Mouse (Mus musculus) midbrain, embryonic 15.5 days (tissue): ENCODE measurements around the gene Gm21913. TPM values are rescaled to one million over a fixed set of nuclear protein-coding genes. Genes with fewer than 3 reads are reported as not detected.
"Not testable (repeated sequence)": the region's sequence is repeated elsewhere in the genome, so short reads cannot be mapped to it uniquely, and the experiment has no call there.

ENCODE experiments used
- ATAC-seq: fragments of 200-750 bp; cut with Nextera tagmentation; replicated peaks from 2 replicates; pipeline ENCODE4 v1.8.0; 2017; ENCODE audit warnings: moderate TSS enrichment
- H3K27ac ChIP-seq: fragments of 300-500 bp; sonication (generic); 2 replicates; pipeline ENCODE4 v1.5.1; 2015; ENCODE audit warnings: mild to moderate bottlenecking, inconsistent platforms
- H3K27me3 ChIP-seq: fragments of 300-500 bp; sonication (generic); replicated peaks from 2 replicates; pipeline ENCODE4 v1.6.1; 2015; ENCODE audit warnings: inconsistent platforms
- H3K36me3 ChIP-seq: fragments of 300-500 bp; sonication (generic); replicated peaks from 2 replicates; pipeline ENCODE4 v1.6.1; 2015; ENCODE audit warnings: inconsistent platforms
- H3K4me1 ChIP-seq: fragments of 300-500 bp; sonication (generic); 2 replicates; pipeline ENCODE4 v1.6.1; 2015; ENCODE audit warnings: inconsistent platforms
- H3K4me2 ChIP-seq: fragments of 300-500 bp; sonication (generic); 2 replicates; pipeline ENCODE4 v1.6.1; 2015; ENCODE audit warnings: inconsistent platforms, mild to moderate bottlenecking, moderate library complexity
- H3K4me3 ChIP-seq: fragments of 300-500 bp; sonication (generic); 2 replicates; pipeline ENCODE4 v1.5.1; 2015; ENCODE audit warnings: mild to moderate bottlenecking, inconsistent platforms
- H3K9ac ChIP-seq: fragments of 300-500 bp; sonication (generic); 2 replicates; pipeline ENCODE4 v1.6.1; 2015; ENCODE audit warnings: mild to moderate bottlenecking, inconsistent platforms
- H3K9me3 ChIP-seq: fragments of 300-500 bp; sonication (generic); 2 replicates; pipeline ENCODE4 v1.6.1; 2016; ENCODE audit warnings: inconsistent platforms
- WGBS: fragments of 180-500 bp; shearing (Covaris S2); methylation state at CpG from one replicate; pipeline ENCODE4 v1.1.7; 2015; ENCODE audit warnings: mixed read lengths; 5-methylcytosine and 5-hydroxymethylcytosine counted together
- polyA plus RNA-seq: library from polyadenylated mRNA; unstranded; fragments of >200 nt; fragmentation: Nextera tagmentation; extraction: Ambion mirVana; gene quantifications from 2 replicates; pipeline ENCODE4 v1.2.1, GENCODE M21; 2015

Gm21913 gene
- not detected in 2 replicates for polyA plus RNA-seq

GRCm38 (mm10) chrY:74623596-74623995 lies at the start of gene Gm21913:
Gm21913 (plus strand) TSS chrY:74623896.
- H3K36me3 ChIP-seq, H3K9ac ChIP-seq, H3K9me3 ChIP-seq, H3K4me1 ChIP-seq, H3K27me3 ChIP-seq, H3K4me2 ChIP-seq, H3K4me3 ChIP-seq, H3K27ac ChIP-seq, ATAC-seq: not testable (repeated sequence)
- WGBS: no CpG with 5 or more reads among the region's 3 CpGs

Other genes starting within 250 kb of the Gm21913 start
- not detected in 2 replicates for gene Gm29110, start 153.4 kb upstream of the Gm21913 start, polyA plus RNA-seq